Mouse (Mus musculus): ENCODE results near the gene Zfhx3.

The Zfhx3 gene

GRCm38 (mm10) chr8:108019651-108020050 lies 77.2 kb downstream of the Zfhx3 start:
- no peak for DNase-seq (ENCODE audit: low spot score)

DNA sequence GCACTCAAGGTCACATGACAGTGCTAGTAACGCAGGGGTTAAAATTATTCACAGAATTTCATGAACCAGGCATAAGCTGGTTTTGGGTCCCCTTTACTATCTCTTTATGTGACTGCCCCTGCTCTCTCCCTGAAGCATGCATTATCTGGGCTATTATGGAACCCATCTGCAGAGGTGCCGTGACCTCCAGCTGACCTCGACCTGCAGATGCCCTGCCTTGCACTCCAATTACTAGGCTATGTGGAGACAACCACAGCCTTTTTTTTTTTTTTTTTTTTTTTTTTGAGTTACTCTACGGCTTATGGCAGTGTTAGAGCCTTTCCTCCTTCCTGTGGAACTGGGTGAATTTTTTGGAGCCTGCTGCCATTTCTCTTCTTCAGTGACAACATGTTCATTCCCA lies 80.0 kb downstream of the Zfhx3 start:
- DNase-seq (ENCODE audit: low spot score): no peak

- no peak for DNase-seq (ENCODE audit: low spot score)
These were observed 81.9 kb downstream of the Zfhx3 start for GRCm38 (mm10) chr8:108024331-108024730.

- no peak for DNase-seq (ENCODE audit: low spot score)
These were observed 82.8 kb downstream of the Zfhx3 start for GRCm38 (mm10) chr8:108025249-108025648.

DNA sequence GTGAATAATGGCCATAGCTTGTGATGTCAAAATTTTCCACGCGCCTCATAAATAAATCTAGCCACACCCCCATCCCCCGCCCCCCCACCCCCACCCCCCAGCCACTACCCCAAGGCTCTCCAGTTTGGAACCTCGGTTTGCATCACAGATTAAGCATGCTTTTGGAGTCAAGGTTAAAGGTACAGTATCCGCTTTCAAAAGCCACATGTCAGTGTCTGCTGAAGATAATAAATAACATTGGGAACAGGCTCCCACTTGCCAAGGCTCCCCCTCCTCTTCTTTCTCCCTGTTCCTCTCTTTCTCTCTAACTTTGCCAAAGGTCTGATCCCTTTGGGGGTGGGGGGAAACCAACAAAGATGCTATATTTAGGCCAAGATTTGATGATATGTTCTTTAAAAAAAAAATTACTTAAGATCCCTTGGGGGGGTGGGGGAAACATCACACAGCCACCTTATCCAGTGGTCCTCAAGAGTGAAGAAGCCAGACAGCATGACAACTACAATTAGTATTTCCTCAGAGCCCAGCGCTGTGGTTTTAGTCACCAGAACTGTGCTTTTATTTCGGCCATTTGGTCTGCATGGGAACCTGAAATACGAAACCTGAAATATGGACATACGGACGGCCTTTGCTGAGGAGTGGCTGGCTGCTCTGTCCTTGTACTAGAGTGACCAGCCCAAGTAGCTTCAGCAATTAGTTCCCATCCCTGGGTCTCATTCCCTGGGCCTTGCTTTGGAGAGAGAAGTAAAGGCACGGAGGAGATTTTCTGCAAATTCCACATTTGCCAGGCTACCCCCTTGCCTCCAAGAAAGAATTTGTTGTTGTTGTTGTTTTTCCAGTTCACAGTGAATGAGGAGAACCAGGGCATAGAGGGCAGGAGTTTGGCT lies 84.4 kb downstream of the Zfhx3 start:
- DNase-seq (ENCODE audit: low spot score): no peak

DNA sequence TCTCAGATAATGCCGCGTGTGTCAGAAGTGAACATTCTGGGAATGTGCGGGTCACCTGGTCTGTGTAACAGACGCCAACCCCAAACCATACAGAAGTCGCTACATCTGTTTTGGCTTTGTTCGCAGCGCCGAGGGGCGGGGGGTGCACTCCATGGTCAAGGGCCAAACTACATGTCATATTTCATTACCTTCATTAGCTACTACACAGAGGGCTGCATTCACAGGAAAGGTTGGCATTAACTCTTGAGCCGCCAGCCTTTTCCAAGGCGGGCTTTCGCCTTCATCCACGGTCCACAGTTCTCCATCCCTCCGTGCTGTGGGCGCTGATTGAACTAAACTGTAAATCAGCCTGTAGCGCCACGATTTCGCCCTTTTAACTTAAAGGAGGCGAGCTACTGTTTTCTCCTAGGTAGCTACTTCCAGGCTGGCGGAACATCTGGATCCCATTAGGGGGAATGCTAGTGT lies 85.1 kb downstream of the Zfhx3 start:
- no peak for DNase-seq (ENCODE audit: low spot score)

DNA sequence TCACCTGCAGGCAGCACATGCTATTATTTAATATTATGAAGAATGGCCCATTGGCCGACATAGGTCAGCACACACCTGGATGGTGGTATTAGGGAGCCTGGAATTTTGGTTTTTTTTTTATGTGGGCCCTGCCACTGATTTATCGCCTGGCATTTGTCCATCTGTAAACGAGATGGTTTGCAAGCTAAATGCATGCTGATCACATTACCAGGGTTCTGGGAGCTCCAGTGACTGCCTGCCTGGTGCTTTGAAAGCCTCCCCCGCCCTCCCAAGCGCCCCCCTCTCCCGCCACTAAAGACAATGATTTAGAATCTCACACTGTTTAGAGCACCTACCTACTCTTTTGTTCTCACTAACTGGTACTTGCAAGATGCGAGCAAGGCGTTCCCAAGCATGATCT lies 86.0 kb downstream of the Zfhx3 start:
- no peak for DNase-seq (ENCODE audit: low spot score)

DNA sequence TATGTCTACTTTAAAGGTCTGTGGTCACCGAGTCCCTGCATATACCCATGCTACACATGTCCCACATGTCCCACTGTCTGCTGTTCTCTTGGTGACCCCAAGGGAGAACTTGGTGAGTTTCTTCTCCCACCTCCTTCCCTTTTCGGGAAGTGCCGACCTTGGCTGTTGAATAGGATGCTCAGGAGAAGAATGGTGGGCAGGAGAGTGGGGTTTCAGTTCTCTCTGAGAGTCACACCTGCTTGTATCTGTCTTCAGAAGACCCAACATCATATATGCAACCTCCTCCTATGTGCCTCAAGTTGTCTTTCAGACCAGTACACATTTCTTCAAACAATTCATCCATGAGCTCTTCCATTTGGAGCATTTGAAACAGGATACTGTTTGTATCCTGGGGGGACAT lies 88.7 kb downstream of the Zfhx3 start:
- no peak for DNase-seq (ENCODE audit: low spot score)

- no peak for DNase-seq (ENCODE audit: low spot score)
These were observed 91.6 kb downstream of the Zfhx3 start for GRCm38 (mm10) chr8:108034070-108034469.

DNA sequence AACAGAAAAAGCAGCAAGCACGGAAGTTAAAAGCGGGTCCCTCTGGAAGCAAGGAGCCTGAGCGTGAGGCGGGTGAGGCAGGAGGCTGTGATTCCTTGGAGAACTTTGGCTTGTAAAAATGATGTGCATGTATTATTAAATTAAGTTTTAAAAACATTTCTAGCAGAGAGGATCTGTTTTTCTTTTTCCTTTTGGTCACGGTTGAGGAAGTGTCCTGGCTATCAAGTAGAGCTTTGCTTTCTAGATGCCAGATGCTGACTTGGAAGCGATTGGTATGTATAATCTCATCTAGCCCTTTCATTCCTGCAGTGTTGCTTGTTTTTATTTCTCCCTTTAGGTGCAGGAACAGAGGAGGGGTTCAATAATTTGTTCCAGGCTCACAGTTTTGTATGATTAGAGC lies 92.3 kb downstream of the Zfhx3 start:
- no peak for DNase-seq (ENCODE audit: low spot score)

DNA sequence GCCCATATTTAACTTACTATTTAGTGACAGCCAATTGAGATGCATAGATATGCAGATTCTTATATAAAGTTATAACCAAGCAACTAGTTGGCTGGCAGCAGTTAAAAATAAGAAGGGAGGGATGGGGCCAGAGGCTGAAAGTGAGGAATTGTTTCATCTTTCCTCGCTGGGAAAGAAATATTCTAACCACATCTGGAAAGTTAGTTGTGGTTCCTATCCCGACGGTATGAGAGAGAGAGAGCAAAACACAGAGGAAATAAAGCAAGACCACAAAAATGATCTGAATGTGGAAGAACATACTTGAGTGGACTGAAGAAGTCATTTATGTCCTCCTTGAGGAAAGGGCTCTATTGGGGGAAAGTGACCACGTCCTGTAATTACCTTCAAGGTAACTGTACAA lies 101.2 kb downstream of the Zfhx3 start:
- no peak for DNase-seq (ENCODE audit: low spot score)

- DNase-seq (ENCODE audit: low spot score): no peak
These were observed 101.7 kb downstream of the Zfhx3 start for GRCm38 (mm10) chr8:108044185-108044584.

- no peak for DNase-seq (ENCODE audit: low spot score)
These were observed 113.8 kb downstream of the Zfhx3 start for GRCm38 (mm10) chr8:108056241-108056640.

DNA sequence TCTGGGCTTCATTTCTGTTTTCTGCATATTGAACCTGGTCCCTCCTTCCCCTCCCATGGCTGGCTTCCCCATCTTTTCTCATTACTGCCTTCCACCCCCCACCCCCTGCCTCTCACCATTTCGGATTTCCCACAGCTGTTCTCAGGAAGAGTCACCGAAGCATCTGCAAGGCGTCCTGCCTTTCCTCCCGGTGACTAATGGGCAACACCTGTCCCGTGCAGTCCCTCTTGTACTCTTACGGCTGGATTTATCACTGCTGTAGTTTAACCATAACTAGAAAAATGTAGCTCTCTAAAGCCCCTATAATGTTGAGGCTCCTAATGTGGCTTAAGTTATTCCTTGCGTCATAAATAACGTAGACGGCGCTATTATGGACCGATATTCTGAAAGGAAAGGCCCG lies 119.5 kb downstream of the Zfhx3 start:
- DNase-seq (ENCODE audit: low spot score): no peak

- DNase-seq (ENCODE audit: low spot score): no peak
These were observed 124.7 kb downstream of the Zfhx3 start for GRCm38 (mm10) chr8:108067111-108067510.

DNA sequence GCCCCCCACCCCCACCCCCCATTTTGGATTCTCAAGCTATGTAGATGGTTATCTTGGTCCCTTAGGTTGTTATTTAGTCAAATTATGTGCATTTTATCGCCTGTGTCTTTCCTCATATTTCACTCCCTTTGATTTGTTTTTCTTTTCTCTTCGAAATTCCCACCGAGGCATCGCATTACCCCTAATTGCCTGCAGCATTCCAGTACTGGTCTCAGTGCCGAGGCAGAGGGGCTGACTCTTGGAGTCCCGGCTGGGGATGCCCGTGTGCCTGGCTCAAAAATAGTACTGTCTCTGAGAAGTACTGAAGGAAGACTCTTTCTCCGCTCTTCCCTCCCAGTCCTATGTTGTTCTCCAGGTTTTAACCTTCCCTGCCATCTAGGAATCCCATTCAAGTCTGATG lies 125.8 kb downstream of the Zfhx3 start:
- DNase-seq (ENCODE audit: low spot score): no peak

GRCm38 (mm10) chr8:108070438-108070837 lies 128.0 kb downstream of the Zfhx3 start:
- no peak for DNase-seq (ENCODE audit: low spot score)

- no peak for DNase-seq (ENCODE audit: low spot score)
These were observed 129.8 kb downstream of the Zfhx3 start for GRCm38 (mm10) chr8:108072126-108072746.

- no peak for DNase-seq (ENCODE audit: low spot score)
These were observed 130.4 kb downstream of the Zfhx3 start for GRCm38 (mm10) chr8:108072853-108073252.

DNA sequence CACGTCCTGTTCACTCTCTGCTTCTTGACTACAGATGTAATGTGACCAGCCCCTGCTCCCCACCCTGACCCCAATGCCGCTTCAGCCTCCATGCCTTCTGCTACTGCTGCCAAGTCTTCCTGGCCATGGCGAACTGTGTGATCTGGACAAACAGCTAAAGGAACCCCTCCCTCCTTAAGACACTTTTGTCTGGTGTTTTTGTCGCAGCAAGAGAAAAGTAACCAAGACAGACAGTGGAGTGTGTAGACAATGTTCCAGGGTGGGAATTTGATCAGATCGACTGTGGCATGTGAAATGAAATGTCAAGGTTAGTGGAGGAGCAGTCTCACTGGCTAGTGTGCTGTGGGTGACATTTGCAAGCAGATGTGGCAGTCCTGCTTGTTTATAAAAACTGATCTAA lies 132.7 kb downstream of the Zfhx3 start:
- DNase-seq (ENCODE audit: low spot score): no peak

- DNase-seq (ENCODE audit: low spot score): no peak
These were observed 136.3 kb downstream of the Zfhx3 start for GRCm38 (mm10) chr8:108078726-108079125.

DNA sequence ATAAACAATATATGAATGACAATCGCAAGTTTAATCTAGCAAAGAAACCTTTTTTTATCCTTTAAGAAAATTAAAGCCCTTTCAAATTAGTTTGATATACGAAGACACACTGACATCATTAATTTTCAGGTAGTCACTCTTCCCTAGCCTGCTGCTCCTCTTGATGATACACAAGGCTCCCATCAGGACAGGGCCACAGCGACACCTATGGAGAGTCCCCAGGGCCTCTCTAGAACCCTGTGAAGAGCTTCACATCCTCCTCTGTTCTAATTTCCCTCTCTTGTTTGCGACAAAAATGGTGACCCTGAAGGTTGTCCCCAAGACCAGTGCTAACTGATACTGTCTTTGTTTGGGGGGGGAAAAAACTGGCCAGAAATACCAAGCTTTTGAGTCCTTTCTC lies 144.5 kb downstream of the Zfhx3 start:
- no peak for DNase-seq (ENCODE audit: low spot score)

DNA sequence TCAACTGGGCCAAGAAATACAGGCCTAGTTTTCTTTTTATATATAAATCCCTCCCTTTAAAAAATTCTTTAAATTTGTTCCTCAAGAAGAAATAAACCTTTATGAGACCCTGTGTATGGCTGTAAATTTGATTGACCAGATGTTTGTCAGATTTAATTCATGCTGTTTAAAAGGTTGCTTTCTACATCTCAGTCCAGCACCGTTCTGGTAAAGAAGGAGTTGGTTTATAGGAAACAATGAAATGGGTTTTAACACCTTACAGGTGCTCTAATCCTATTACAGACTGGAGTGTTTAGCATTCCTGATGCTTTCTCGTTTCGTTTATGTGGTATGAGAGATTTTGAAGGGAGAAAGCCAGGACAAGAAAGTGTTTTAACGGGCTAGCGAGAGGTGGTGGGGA lies 147.2 kb downstream of the Zfhx3 start:
- DNase-seq (ENCODE audit: low spot score): no peak

DNA sequence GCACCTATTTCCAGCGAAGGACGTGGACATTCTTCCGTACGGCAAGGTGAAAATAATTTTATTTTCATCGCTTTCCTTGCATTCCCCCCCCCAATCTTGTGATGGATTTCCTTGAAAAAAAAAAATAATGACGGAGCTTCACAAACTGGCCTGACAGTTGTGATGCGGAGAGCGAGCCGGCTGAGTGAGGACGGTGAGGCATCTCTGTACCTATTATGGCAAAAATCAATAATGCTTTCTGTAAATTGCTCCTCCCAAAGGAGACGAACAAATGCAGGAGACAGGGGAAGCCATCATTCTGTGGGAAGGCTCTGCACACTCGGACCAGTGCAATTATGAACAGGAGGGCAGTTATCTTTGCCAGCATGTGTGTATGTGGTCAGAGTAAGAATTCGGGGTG lies 156.2 kb downstream of the Zfhx3 start:
- DNase-seq (ENCODE audit: low spot score): no peak
